Mouse (Mus musculus): ENCODE measurements around the gene Gdpd5. TPM values are rescaled to one million over a fixed set of nuclear protein-coding genes. Genes with fewer than 3 reads are reported as not detected.
A peak's percentile ranks its signal among the peaks of the same experiment; 100 is the strongest.

The Gdpd5 gene
- polyA plus RNA-seq, 1 experiment from 2014 or later = 53.3 TPM

DNA sequence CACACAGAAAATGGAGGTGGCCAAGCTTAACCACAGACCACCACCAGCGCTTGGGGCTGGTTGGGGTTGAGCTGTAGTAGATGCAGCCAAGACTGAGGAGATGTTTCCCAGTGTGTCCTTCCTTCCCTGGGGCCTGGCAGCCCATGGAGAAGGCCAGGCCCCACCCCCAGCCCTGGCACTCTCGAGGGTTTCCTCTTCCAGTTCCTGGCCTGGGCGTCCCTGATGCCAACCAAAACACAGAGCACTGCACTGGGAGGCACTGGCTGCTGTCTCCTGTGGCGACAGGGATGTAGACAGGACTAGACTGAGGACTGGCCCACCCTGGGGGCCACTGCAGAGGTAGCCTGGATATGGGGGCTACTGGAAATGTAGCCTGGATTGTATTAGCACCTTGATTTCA lies 33.8 kb downstream of the Gdpd5 start:
- no peak for ATAC-seq (replicated peaks)
- no peaks in the 10 kb centered on the region for H3K9me3 ChIP-seq
- peaks cover 12% of the 10 kb centered on the region for H3K36me3 ChIP-seq (replicated peaks)
- no peak overlapping the region for H3K4me2 ChIP-seq
- 86% methylated on average over 4 of the region's 4 CpGs for WGBS
- H3K9ac ChIP-seq = no peak overlapping the region
- H3K27me3 ChIP-seq (replicated peaks) = no peaks in the 10 kb centered on the region
- H3K27ac ChIP-seq = no peak overlapping the region
- no peak overlapping the region for H3K4me3 ChIP-seq
- no peaks in the 10 kb centered on the region for H3K4me1 ChIP-seq

DNA sequence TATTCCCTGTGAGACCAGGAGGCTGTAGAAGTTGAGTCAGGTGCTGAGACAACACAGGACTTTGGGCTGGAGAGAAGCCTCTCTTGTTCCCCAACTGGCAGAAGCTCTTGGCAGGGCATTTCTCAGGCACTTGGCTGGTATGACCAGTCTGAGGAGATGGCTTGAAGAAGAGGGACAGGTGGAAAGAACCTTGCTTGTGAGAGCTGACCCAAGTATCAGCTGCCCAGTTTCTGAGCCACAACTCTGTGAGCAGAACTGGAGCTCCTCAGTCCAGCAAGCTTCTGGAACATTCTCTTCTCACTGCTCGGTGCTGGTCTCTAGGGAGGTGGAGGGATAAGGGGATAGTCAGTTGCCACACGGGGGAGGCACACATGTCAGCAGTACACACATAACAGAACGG lies 38.1 kb downstream of the Gdpd5 start:
- Histone ChIP-seq H3K9me3 (no peaks in the 10 kb centered on the region), H3K4me1 (peaks cover 5% of the 10 kb centered on the region; the same call in 1 of the 2 replicates), H3K36me3 (replicated peaks) (peaks cover 6% of the 10 kb centered on the region), H3K27me3 (replicated peaks) (no peaks in the 10 kb centered on the region), H3K4me2 (no peak overlapping the region), H3K27ac (no peak overlapping the region), H3K9ac (no peak overlapping the region), H3K4me3 (no peak overlapping the region)
- ATAC-seq (replicated peaks) = no peak
- 80% methylated on average over 3 of the region's 3 CpGs for WGBS

DNA sequence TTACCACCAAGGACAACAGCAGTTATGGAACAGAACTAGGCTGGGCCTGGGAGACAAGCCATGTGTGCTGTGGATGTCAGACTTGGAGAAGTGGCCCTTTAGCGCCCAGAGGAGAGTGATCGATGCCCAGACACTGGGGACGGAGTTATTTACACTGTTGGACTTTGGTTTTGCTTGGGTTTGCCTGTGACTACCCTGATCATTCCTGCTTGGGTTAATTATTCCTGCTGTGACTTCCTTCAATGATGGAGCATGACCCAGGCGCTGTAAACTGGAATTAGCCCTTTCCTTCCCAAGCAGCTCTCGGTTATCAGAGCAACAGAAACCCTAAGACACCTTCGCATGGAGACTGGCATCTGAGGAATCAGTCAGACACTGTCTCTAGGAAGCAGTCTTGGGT lies 39.8 kb downstream of the Gdpd5 start:
- no peak overlapping the region for H3K9ac ChIP-seq
- H3K27ac ChIP-seq = no peak overlapping the region
- no peaks in the 10 kb centered on the region for H3K27me3 ChIP-seq (replicated peaks)
- peaks cover 12% of the 10 kb centered on the region for H3K4me1 ChIP-seq
- H3K4me3 ChIP-seq = no peak overlapping the region
- H3K4me2 ChIP-seq = no peak overlapping the region
- WGBS = 90% methylated on average over 6 of the region's 6 CpGs
- no peaks in the 10 kb centered on the region for H3K9me3 ChIP-seq
- no peaks in the 10 kb centered on the region for H3K36me3 ChIP-seq (replicated peaks)
- no peak for ATAC-seq (replicated peaks)

DNA sequence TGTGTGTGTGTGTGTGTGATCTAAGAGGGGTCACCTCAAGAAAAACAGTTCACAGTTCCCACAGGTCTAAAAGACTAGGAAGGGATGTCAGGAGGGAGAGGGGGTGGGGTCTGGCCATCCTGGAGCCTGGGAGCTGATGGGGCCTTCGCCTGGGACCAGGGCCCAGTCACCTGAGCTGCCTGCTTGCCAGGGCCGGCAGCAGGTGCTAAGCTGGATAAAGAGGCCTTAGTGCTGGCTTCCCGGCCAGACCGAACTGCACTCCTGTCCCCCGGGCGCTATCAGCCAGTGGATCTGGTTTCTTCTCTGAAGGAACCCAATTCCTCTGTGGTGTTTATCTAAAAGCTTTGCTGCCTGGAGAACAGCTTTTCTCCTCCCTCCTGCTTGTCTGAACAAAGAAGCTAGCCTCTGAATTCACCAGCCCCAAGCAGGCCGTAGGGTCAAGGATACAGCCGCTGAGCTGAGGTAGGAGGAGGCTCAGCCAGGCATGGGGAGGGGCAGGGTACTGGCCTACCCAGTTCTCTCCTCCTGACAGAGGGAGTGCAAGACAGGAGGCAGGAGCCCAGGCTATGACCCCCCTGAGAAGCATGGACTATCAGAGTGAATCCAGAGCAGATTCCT lies 43.4 kb downstream of the Gdpd5 start:
- H3K9ac ChIP-seq = no peak overlapping the region
- no peaks in the 10 kb centered on the region for H3K27me3 ChIP-seq (replicated peaks)
- no peak overlapping the region for H3K4me3 ChIP-seq
- peak overlapping the region; percentile 56 for H3K27ac ChIP-seq
- H3K4me1 ChIP-seq = peaks cover 27% of the 10 kb centered on the region
- H3K4me2 ChIP-seq = no peak overlapping the region
- ATAC-seq (replicated peaks) = no peak; the same call in 1 of the 2 replicates
- 24% methylated on average over 8 of the region's 8 CpGs for WGBS
- no peaks in the 10 kb centered on the region for H3K36me3 ChIP-seq (replicated peaks)
- H3K9me3 ChIP-seq = no peaks in the 10 kb centered on the region

DNA sequence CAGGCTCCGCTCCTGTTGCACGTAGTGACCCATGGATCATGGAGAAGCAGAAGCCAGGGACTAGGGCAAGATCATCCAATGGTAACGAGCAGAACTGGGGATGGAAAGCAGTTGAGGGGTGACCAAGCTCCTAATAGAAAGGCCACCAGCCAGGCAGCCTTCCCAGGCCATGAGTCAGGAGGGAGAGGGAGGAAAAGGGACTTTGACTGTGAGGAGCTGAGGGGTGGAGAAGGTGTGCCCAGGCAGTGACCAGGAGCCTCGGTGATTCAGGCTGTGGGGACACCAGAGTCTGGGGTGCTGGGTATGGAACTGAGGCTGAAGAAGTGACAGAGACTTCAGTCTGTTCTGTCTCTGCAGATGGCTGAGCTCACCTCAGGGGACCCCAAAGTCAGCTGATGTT lies 44.5 kb downstream of the Gdpd5 start:
- no peak overlapping the region for H3K9ac ChIP-seq
- no peak for ATAC-seq (replicated peaks)
- H3K4me3 ChIP-seq = no peak overlapping the region
- H3K27me3 ChIP-seq (replicated peaks) = no peaks in the 10 kb centered on the region
- peaks cover 27% of the 10 kb centered on the region for H3K4me1 ChIP-seq
- no peaks in the 10 kb centered on the region for H3K9me3 ChIP-seq
- no peak overlapping the region for H3K4me2 ChIP-seq
- WGBS = 87% methylated on average over 4 of the region's 4 CpGs
- H3K27ac ChIP-seq = 0 out of 2 replicates have a peak overlapping the region, but pooled peaks have one; percentile 56
- no peaks in the 10 kb centered on the region for H3K36me3 ChIP-seq (replicated peaks)

DNA sequence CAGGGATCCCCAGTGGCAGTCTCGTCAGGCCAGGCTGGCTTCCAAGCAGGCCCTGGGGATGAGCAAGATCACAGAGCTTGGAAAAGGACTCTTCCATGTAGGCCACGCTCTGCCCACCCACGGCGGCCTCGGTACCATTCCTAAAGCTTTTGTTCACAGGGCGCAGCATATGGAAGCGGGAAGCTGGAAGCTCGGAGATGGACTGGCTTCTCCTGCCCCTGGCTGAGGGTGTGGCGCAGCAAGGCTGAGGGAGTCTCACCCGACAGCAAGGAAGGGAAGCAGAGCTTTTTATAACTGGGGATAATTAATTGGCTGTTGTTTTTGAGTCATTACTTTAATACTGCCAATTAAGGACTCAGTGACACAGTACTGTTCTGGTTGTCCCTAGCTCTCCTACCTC lies 45.8 kb downstream of the Gdpd5 start:
- WGBS = 52% methylated on average over 10 of the region's 10 CpGs
- Histone ChIP-seq H3K36me3 (replicated peaks) (no peaks in the 10 kb centered on the region), H3K9me3 (no peaks in the 10 kb centered on the region), H3K4me3 (no peak overlapping the region), H3K9ac (no peak overlapping the region; the same call in 1 of the 2 replicates), H3K4me2 (no peak overlapping the region), H3K27me3 (replicated peaks) (no peaks in the 10 kb centered on the region), H3K27ac (peak overlapping the region; percentile 9; the same call in 1 of the 2 replicates), H3K4me1 (peaks cover 29% of the 10 kb centered on the region)
- ATAC-seq (replicated peaks) = no peak

DNA sequence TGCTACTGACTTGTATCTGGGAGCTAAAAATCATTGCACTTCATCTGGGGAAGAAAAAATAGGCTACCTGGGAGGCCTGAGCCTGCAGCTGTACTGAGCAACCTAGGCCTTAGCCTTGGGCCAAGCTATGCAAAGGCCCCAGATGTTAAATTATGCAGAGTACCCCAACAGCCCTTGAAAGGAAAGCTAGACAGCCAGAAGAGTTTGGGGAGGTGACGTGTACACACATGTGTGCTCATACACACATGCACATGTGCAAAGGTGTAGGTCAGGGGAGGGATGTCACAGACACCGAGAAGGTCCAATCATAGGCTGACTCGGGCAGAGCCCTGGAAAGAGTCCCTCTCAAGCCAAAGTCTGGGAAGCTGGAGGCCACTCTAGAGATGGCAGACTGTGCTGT lies 46.8 kb downstream of the Gdpd5 start:
- no peak overlapping the region for H3K4me3 ChIP-seq
- WGBS = 89% methylated on average over 3 of the region's 3 CpGs
- no peak overlapping the region for H3K27ac ChIP-seq
- ATAC-seq (replicated peaks) = no peak
- no peak overlapping the region for H3K9ac ChIP-seq
- no peaks in the 10 kb centered on the region for H3K9me3 ChIP-seq
- no peaks in the 10 kb centered on the region for H3K36me3 ChIP-seq (replicated peaks)
- no peaks in the 10 kb centered on the region for H3K27me3 ChIP-seq (replicated peaks)
- no peak overlapping the region for H3K4me2 ChIP-seq
- peaks cover 38% of the 10 kb centered on the region for H3K4me1 ChIP-seq

DNA sequence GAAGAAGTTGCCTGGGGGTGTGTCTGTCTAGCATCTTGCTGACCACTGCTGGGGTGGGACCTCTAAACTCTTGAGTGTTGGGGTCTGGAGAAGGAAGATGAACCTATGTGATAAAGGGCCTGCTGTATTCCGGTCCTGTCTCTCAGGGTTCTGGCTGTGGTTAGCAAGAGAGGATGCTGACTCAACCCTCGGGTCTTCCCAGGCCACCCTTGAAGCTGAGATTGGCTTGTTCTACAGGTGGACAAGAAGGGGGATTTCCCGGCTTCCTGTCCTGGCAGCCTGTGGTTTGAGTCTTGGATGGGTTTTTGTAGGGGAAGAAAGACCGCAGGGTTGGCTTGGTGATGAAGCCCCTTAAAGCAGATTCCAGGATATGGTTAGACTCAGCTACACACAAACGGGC lies 47.6 kb downstream of the Gdpd5 start:
- WGBS = 93% methylated on average over 5 of the region's 5 CpGs
- H3K4me3 ChIP-seq = no peak overlapping the region
- no peak for ATAC-seq (replicated peaks)

DNA sequence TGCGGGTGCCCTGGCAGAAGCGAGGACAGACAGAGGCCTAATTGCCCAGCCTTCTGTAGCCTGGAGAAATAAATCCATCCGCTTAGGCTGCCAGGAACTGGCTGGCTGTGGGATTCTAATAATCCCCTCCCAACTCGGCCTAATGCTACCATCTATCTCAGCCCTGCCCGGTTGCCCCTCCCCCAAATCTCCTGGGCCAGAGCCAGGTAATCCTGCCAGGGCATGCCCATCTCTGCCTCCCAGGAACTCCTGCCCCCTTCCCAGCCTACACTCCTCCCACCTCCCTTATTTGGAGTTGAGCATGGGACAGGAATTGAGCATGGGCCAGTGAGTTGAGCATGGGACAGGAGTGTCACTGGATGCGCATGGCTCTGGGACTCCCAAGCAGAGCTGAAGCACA lies 48.6 kb downstream of the Gdpd5 start:
- Histone ChIP-seq H3K27me3 (replicated peaks) (no peaks in the 10 kb centered on the region), H3K4me1 (peaks cover 40% of the 10 kb centered on the region), H3K9me3 (no peaks in the 10 kb centered on the region), H3K4me3 (no peak overlapping the region), H3K27ac (peak overlapping the region; percentile 46; the same call in 1 of the 2 replicates), H3K36me3 (replicated peaks) (no peaks in the 10 kb centered on the region), H3K4me2 (no peak overlapping the region), H3K9ac (no peak overlapping the region)
- 26% methylated on average over 6 of the region's 6 CpGs for WGBS
- ATAC-seq (replicated peaks) = peak; percentile 41

More for the DNA sequence above, 47.6 kb downstream of the Gdpd5 start:
- Histone ChIP-seq H3K27ac (peak overlapping the region; percentile 46; the same call in 1 of the 2 replicates), H3K4me2 (no peak overlapping the region), H3K9me3 (no peaks in the 10 kb centered on the region), H3K9ac (no peak overlapping the region), H3K27me3 (replicated peaks) (no peaks in the 10 kb centered on the region), H3K4me1 (peaks cover 39% of the 10 kb centered on the region), H3K36me3 (replicated peaks) (no peaks in the 10 kb centered on the region)

DNA sequence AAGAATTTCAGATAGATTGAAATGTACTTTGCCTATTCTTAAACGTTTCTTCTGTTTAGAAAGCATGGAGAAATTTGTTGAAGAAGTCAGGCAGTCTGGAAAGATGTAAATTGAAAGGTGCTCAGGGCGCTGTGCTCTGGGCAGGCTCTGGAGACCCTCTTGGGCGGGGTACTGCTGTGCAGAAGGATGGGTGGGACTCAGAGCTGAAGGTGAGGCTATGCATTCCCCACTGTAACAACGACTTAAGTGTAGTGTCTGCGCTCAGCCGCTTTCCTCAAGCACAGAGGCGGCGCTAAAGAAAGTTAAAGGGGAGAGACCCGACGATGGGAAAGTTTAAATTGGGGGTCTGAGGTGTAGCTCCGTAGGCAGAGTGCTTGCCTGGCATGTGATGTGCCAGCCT lies 49.0 kb downstream of the Gdpd5 start:
- Histone ChIP-seq H3K27me3 (replicated peaks) (no peaks in the 10 kb centered on the region), H3K4me2 (no peak overlapping the region), H3K9me3 (no peaks in the 10 kb centered on the region), H3K9ac (no peak overlapping the region), H3K4me1 (peaks cover 41% of the 10 kb centered on the region), H3K36me3 (replicated peaks) (no peaks in the 10 kb centered on the region), H3K4me3 (no peak overlapping the region), H3K27ac (no peak overlapping the region)
- no peak for ATAC-seq (replicated peaks)
- WGBS = 69% methylated on average over 11 of the region's 11 CpGs

DNA sequence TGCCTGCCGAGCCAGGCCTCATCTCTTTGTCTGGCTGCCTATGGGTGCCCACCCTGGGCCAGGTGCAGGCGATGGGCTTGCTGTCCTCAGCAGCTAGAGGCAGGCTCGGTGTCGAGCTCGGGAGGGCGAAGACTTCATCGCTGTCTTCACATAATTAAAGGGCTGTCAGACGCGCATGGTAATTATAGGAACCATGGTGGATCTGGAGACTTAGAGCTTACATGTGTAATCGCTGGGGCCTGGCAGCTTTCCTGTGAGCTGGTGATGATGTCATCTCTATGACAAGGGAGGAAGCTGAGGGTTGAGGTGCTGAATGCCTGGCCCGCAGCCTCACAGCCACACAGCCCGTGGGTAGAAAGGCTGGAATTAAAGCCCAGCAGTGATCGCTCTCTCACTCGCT lies 51.0 kb downstream of the Gdpd5 start:
- no peak overlapping the region for H3K9ac ChIP-seq
- peak overlapping the region; percentile 22; the same call in 1 of the 2 replicates for H3K27ac ChIP-seq
- no peak overlapping the region for H3K4me3 ChIP-seq
- no peak for ATAC-seq (replicated peaks)
- peaks cover 37% of the 10 kb centered on the region for H3K4me1 ChIP-seq
- H3K9me3 ChIP-seq = no peaks in the 10 kb centered on the region
- H3K27me3 ChIP-seq (replicated peaks) = no peaks in the 10 kb centered on the region
- 39% methylated on average over 14 of the region's 14 CpGs for WGBS
- no peaks in the 10 kb centered on the region for H3K36me3 ChIP-seq (replicated peaks)
- no peak overlapping the region for H3K4me2 ChIP-seq

DNA sequence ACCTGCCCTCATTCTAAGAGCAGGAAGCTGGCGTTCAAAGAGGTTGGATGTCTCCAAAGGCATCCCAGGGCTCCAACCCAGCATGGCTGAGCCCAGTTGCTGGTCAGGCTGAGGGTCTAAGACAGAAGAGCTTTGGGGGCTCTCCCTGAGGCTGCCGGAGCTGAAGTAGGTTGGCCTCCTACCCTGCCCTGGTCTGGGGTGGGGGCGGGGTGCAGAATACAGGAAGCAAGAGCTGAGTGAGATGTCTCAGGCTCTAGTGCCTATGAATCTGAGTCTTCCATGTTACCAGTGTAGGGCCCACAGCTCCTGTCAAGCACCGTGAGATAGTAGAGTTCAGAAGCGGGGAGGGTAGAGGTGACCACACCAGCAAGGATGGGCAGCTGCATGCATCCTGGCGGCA lies 51.6 kb downstream of the Gdpd5 start:
- Histone ChIP-seq H3K9ac (no peak overlapping the region), H3K4me2 (no peak overlapping the region), H3K9me3 (no peaks in the 10 kb centered on the region), H3K4me1 (peaks cover 37% of the 10 kb centered on the region), H3K27ac (no peak overlapping the region), H3K27me3 (replicated peaks) (no peaks in the 10 kb centered on the region), H3K4me3 (no peak overlapping the region), H3K36me3 (replicated peaks) (no peaks in the 10 kb centered on the region)
- 92% methylated on average over 6 of the region's 6 CpGs for WGBS
- ATAC-seq (replicated peaks) = no peak

DNA sequence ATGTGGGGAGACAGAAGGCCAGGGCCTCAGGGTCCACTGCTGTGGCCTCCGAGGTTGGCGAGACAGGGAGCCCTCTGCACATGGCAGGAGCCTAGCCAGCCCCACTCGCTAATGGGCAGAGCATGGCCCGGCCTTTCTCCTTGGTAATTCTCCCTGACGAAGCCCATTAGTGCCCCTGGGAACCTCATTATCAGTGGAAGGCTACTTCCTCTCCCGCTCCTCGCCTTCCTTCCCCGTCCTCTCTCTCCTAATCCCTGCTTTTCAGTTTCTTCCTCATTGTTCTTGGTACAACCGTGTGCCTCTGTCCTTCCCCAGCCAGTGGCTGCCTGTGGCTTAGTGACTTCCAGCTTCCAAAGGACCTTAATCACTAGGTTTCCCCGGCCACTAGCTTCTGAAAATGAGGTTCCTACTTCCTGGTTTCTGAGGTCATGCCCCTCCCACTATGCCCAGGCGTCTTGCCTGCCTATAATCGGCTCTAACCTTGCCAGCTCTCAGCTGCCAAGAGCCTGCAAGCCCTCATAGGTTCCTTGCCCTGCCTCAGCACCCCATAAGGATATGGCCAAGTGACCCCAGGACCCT lies 53.5 kb downstream of the Gdpd5 start:
- H3K36me3 ChIP-seq (replicated peaks) = no peaks in the 10 kb centered on the region
- H3K4me1 ChIP-seq = peaks cover 31% of the 10 kb centered on the region
- no peaks in the 10 kb centered on the region for H3K9me3 ChIP-seq
- peak overlapping the region; percentile 40 for H3K27ac ChIP-seq
- 0 out of 2 replicates have a peak, but pooled peaks have one; percentile 12 for ATAC-seq (replicated peaks)
- H3K9ac ChIP-seq = no peak overlapping the region
- whole genome bisulfite sequencing = 16% methylated on average over 12 of the region's 12 CpGs
- no peak overlapping the region for H3K4me3 ChIP-seq
- H3K27me3 ChIP-seq (replicated peaks) = no peaks in the 10 kb centered on the region
- H3K4me2 ChIP-seq = no peak overlapping the region
